Mouse (Mus musculus) forebrain, embryonic 15.5 days (tissue): ENCODE measurements at regions not wholly inside any gene's neighbourhood (a gene's known extent, or its start where the extent isn't known, plus 50 kb on each side); places are given as distances from the start of the nearest gene placed in this dataset.

ENCODE experiments used
- ATAC-seq: fragments of 200-750 bp; cut with Nextera tagmentation; replicated peaks from 2 replicates; pipeline ENCODE4 v1.8.0; 2017; ENCODE audit warnings: mild to moderate bottlenecking, moderate TSS enrichment, moderate library complexity
- H3K27ac ChIP-seq: fragments of 300-500 bp; sonication (generic); replicated peaks from 2 replicates; pipeline ENCODE4 v1.5.1; 2015; ENCODE audit warnings: mild to moderate bottlenecking, inconsistent platforms
- H3K27me3 ChIP-seq: fragments of 300-500 bp; sonication (generic); 2 replicates; pipeline ENCODE4 v1.6.1; 2015; ENCODE audit warnings: inconsistent platforms
- H3K36me3 ChIP-seq: fragments of 300-500 bp; sonication (generic); 2 replicates; pipeline ENCODE4 v1.6.1; 2015; ENCODE audit warnings: mild to moderate bottlenecking, inconsistent platforms
- H3K4me1 ChIP-seq: fragments of 300-500 bp; sonication (generic); 2 replicates; pipeline ENCODE4 v1.6.1; 2015; ENCODE audit warnings: inconsistent platforms
- H3K4me2 ChIP-seq: fragments of 300-500 bp; sonication (generic); replicated peaks from 2 replicates; pipeline ENCODE4 v1.6.1; 2015; ENCODE audit warnings: mild to moderate bottlenecking, inconsistent platforms
- H3K4me3 ChIP-seq: fragments of 300-500 bp; sonication (generic); 2 replicates; pipeline ENCODE4 v1.5.1; 2015; ENCODE audit warnings: mild to moderate bottlenecking, inconsistent platforms
- H3K9ac ChIP-seq: fragments of 300-500 bp; sonication (generic); replicated peaks from 2 replicates; pipeline ENCODE4 v1.6.1; 2015; ENCODE audit warnings: mild to moderate bottlenecking, inconsistent platforms
- H3K9me3 ChIP-seq: fragments of 300-500 bp; sonication (generic); 2 replicates; pipeline ENCODE4 v1.6.1; 2016; ENCODE audit warnings: inconsistent platforms
- WGBS: fragments of 180-500 bp; shearing (Covaris S2); methylation state at CpG from one replicate; pipeline ENCODE4 v1.1.7; 2015; ENCODE audit warnings: mixed read lengths; 5-methylcytosine and 5-hydroxymethylcytosine counted together

DNA sequence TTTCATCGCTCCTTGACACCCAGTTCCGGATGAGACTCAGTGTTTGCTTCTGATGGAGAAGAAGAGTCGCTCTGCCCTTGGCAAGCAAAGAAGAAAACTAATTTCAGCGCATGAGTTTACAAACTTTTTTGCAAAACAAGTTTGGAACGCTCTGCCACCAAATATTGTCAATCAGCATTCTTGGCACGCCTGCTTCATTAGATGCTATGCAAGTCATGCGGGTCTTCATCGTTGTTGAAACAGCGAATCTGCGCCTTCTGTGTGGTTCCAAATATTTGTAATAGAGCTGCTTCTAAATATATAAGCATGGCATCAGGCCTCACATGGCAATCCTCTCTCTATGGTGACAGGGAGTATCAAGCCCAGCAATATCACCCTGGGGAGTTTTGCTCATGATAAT lies 301.9 kb upstream of the Noct start:
- no peak overlapping the region for H3K9ac ChIP-seq
- H3K27me3 ChIP-seq, result no peaks in the 10 kb centered on the region
- WGBS, result 79% methylated on average over 10 of the region's 10 CpGs
- no peak overlapping the region for H3K4me3 ChIP-seq
- H3K9me3 ChIP-seq, result no peaks in the 10 kb centered on the region
- peaks cover 21% of the 10 kb centered on the region for H3K4me1 ChIP-seq
- H3K27ac ChIP-seq, result peak overlapping the region; percentile 52
- ATAC-seq, result no peak
- H3K36me3 ChIP-seq, result no peaks in the 10 kb centered on the region
- H3K4me2 ChIP-seq, result no peak overlapping the region

GRCm38 (mm10) chr3:50922832-50923231 lies 301.4 kb upstream of the Noct start:
- H3K9ac ChIP-seq, result no peak overlapping the region
- WGBS, result 30% methylated on average over 5 of the region's 5 CpGs
- H3K9me3 ChIP-seq, result no peaks in the 10 kb centered on the region
- peak overlapping the region; percentile 52 for H3K27ac ChIP-seq
- peaks cover 24% of the 10 kb centered on the region for H3K4me1 ChIP-seq
- no peak overlapping the region for H3K4me3 ChIP-seq
- 0 out of 2 replicates have a peak overlapping the region, but pooled peaks have one; percentile 2 for H3K4me2 ChIP-seq
- H3K27me3 ChIP-seq, result no peaks in the 10 kb centered on the region
- H3K36me3 ChIP-seq, result no peaks in the 10 kb centered on the region
- no peak for ATAC-seq

DNA sequence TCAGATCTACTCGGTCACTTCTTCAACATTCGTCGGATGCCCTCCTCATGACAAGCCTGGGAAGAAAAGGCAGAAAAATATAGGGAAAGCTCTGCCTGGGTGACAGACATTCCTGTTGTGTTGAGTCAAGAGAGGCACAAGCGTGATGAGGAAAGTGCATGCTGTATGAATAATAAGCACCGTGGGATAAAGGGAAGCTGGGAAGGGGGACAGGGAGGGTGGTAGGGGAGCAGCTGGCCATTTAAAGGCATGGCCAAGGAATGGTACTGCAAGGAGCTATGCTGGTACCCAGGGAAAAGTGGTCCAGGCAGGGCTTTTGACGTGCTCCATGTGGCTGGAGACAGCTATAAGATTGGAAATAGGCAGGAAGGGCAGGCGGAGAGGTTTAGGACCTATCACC lies 300.9 kb upstream of the Noct start:
- Histone ChIP-seq H3K36me3 (no peaks in the 10 kb centered on the region), H3K9me3 (no peaks in the 10 kb centered on the region), H3K27ac (peak overlapping the region; percentile 48), H3K27me3 (no peaks in the 10 kb centered on the region), H3K4me2 (no peak overlapping the region), H3K9ac (no peak overlapping the region), H3K4me1 (peaks cover 24% of the 10 kb centered on the region), H3K4me3 (no peak overlapping the region)
- WGBS, result 25% methylated on average over 7 of the region's 7 CpGs
- ATAC-seq, result peak; percentile 89

- Histone ChIP-seq H3K36me3 (no peaks in the 10 kb centered on the region), H3K9me3 (no peaks in the 10 kb centered on the region), H3K4me2 (no peak overlapping the region), H3K4me3 (no peak overlapping the region), H3K27me3 (no peaks in the 10 kb centered on the region), H3K27ac (no peak overlapping the region), H3K4me1 (peaks cover 24% of the 10 kb centered on the region), H3K9ac (no peak overlapping the region)
- no peak for ATAC-seq
- WGBS, result 80% methylated on average over 4 of the region's 4 CpGs
Measured at GRCm38 (mm10) chr3:50927318-50927717, 296.9 kb upstream of the Noct start.

- H3K4me1 ChIP-seq, result peaks cover 19% of the 10 kb centered on the region; the same call in 1 of the 2 replicates
- H3K9ac ChIP-seq, result no peak overlapping the region
- no peak for ATAC-seq
- H3K9me3 ChIP-seq, result no peaks in the 10 kb centered on the region
- 89% methylated on average over 1 of the region's 1 CpGs for WGBS
- no peak overlapping the region for H3K4me3 ChIP-seq
- no peaks in the 10 kb centered on the region for H3K36me3 ChIP-seq
- H3K4me2 ChIP-seq, result no peak overlapping the region
- no peak overlapping the region for H3K27ac ChIP-seq
- no peaks in the 10 kb centered on the region for H3K27me3 ChIP-seq
Measured at GRCm38 (mm10) chr3:50929013-50929412, 295.2 kb upstream of the Noct start.

- Histone ChIP-seq H3K9me3 (no peaks in the 10 kb centered on the region), H3K36me3 (no peaks in the 10 kb centered on the region), H3K4me2 (no peak overlapping the region), H3K9ac (no peak overlapping the region), H3K4me1 (peaks cover 11% of the 10 kb centered on the region; the same call in 1 of the 2 replicates), H3K27ac (peak overlapping the region; percentile 68), H3K27me3 (no peaks in the 10 kb centered on the region), H3K4me3 (no peak overlapping the region)
- ATAC-seq, result peak; percentile 18; the same call in 1 of the 2 replicates
- 65% methylated on average over 10 of the region's 10 CpGs for WGBS
Measured at GRCm38 (mm10) chr3:50932397-50933089, 291.7 kb upstream of the Noct start.

DNA sequence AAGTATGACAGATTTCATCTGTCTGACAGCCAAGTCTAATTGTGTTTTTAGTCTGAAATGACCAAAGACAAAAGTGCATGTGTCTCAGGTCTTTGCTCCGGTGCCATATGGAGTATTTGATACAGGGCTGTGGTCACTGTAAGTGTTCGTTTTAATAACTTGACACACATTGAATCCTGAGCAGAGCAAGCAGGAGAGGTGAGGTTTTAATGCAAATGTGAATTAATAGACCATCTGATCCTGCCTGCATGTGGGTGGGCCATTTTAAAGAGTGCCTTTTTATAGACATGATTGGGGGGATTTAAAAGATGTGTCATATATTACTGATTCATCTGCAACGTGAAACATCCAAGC lies 291.2 kb upstream of the Noct start:
- Histone ChIP-seq H3K9ac (no peak overlapping the region), H3K27ac (peak overlapping the region; percentile 68), H3K36me3 (no peaks in the 10 kb centered on the region), H3K9me3 (no peaks in the 10 kb centered on the region), H3K4me2 (no peak overlapping the region), H3K27me3 (no peaks in the 10 kb centered on the region), H3K4me3 (no peak overlapping the region), H3K4me1 (peaks cover 11% of the 10 kb centered on the region; the same call in 1 of the 2 replicates)
- ATAC-seq, result peak; percentile 20; the same call in 1 of the 2 replicates
- WGBS, result 48% methylated on average over 3 of the region's 3 CpGs

- no peak for ATAC-seq
- Histone ChIP-seq H3K27me3 (no peaks in the 10 kb centered on the region), H3K4me3 (no peak overlapping the region), H3K4me2 (no peak overlapping the region), H3K36me3 (no peaks in the 10 kb centered on the region), H3K4me1 (no peaks in the 10 kb centered on the region), H3K9me3 (no peaks in the 10 kb centered on the region), H3K9ac (no peak overlapping the region), H3K27ac (no peak overlapping the region)
- 77% methylated on average over 5 of the region's 5 CpGs for WGBS
Measured at GRCm38 (mm10) chr3:50939602-50940001, 284.6 kb upstream of the Noct start.

GRCm38 (mm10) chr3:50940656-50941055 lies 283.6 kb upstream of the Noct start:
- WGBS, result 68% methylated on average over 3 of the region's 3 CpGs
- Histone ChIP-seq H3K9ac (no peak overlapping the region), H3K36me3 (no peaks in the 10 kb centered on the region), H3K27ac (no peak overlapping the region), H3K4me1 (no peaks in the 10 kb centered on the region), H3K9me3 (no peaks in the 10 kb centered on the region), H3K4me2 (no peak overlapping the region), H3K4me3 (no peak overlapping the region), H3K27me3 (no peaks in the 10 kb centered on the region)
- ATAC-seq, result no peak

- Histone ChIP-seq H3K9ac (no peak overlapping the region), H3K4me3 (no peak overlapping the region), H3K4me2 (no peak overlapping the region), H3K27ac (no peak overlapping the region), H3K36me3 (no peaks in the 10 kb centered on the region), H3K27me3 (no peaks in the 10 kb centered on the region), H3K4me1 (no peaks in the 10 kb centered on the region), H3K9me3 (no peaks in the 10 kb centered on the region)
- no peak for ATAC-seq
- 83% methylated on average over 6 of the region's 6 CpGs for WGBS
Measured at GRCm38 (mm10) chr3:50953456-50953855, 270.8 kb upstream of the Noct start.

DNA sequence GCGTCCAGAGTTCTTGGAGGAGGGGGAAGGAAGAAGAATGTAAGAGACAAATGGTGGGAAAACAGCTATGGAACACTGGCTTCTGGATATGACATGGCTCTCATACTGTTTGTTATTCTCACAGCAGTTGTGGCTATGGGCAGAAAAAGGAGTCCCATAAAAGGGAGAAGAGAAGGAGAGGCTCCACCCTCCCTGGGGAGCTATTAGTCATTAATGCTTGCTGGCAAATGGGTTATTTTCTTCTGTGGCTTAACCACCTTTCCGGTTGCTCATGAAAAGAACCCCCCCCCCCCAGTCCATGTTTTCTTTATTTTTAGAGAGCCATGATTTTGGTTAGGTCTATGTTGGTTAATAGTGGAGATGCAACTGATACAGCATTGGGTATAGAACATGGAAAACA lies 253.9 kb upstream of the Noct start:
- Histone ChIP-seq H3K4me3 (no peak overlapping the region), H3K27me3 (no peaks in the 10 kb centered on the region), H3K36me3 (no peaks in the 10 kb centered on the region), H3K27ac (no peak overlapping the region), H3K9me3 (no peaks in the 10 kb centered on the region), H3K4me2 (no peak overlapping the region), H3K4me1 (no peaks in the 10 kb centered on the region), H3K9ac (no peak overlapping the region)
- 91% methylated on average over 2 of the region's 2 CpGs for WGBS
- no peak for ATAC-seq

GRCm38 (mm10) chr3:50973081-50973480 lies 251.2 kb upstream of the Noct start:
- no peaks in the 10 kb centered on the region for H3K4me1 ChIP-seq
- H3K9me3 ChIP-seq, result no peaks in the 10 kb centered on the region
- no peaks in the 10 kb centered on the region for H3K27me3 ChIP-seq
- H3K27ac ChIP-seq, result no peak overlapping the region
- no peak overlapping the region for H3K9ac ChIP-seq
- H3K36me3 ChIP-seq, result no peaks in the 10 kb centered on the region
- H3K4me3 ChIP-seq, result no peak overlapping the region
- ATAC-seq, result peak; percentile 60; the same call in 1 of the 2 replicates
- H3K4me2 ChIP-seq, result no peak overlapping the region
- WGBS, result 78% methylated on average over 6 of the region's 6 CpGs
